Mouse (Mus musculus): Measurements from ENCODE around the gene Supt6. TPM values are rescaled to one million over a fixed set of nuclear protein-coding genes. Genes with fewer than 3 reads are reported as not detected.

Supt6 gene
- polyA plus RNA-seq, 1 experiment = 73.4 TPM

DNA sequence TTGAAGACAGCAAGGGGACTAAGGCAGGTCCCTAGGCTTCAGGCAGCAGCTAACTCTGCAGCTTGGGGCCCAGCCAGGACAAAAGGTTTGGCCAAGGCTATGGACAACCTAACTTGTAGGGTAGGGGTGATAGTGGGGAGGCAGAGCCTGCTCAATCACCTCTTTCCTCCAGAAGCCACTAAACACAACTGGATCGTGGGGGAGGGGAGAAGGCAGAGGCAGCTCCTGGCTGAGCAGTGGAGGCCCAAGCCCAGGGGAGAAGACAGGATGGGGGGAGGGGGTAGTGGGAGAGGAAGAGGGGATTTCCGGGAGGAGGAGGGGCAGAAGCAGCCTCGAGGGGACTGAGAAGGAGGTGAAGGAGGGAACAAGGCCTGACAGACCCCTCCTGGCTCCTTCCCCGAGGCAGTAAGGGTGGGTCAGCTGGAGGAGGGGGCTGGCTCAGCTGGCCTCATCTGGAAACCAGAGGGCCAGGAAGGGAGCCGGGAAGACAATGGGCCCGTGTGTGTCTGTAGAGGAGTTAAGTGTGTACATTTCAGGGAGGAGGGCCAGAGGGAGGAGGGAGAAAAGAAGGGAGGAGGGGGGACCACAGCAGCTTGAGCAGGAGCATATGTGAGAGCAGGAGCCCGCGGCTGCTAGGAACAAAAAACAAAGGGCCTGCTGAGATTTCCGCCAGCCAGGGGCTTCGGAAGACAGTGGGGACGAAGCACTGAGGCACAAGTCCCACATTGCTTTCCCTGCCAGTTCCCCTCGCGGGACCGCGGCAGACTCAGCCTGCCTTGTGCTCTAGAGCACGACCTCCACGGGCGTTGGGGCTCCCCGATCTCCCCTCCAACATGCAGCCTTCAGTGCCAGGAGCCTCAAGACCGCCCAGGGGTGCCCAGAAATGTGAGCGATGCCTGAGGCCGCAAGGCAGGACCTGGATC lies 81.8 kb downstream of the Supt6 start:
- H3K9me3 ChIP-seq (replicated peaks; ENCODE audit: control insufficient read depth, insufficient read depth, low read length, poor library complexity, severe bottlenecking) = no peaks in the 10 kb centered on the region
- TF ChIP-seq CTCF (IDR thresholded peaks at IDR 0.05; ENCODE audit: low read depth, low read length) (no peak), POLR2A (IDR thresholded peaks at IDR 0.05; ENCODE audit: insufficient read depth, low read length) (peak; percentile 7), EP300 (IDR thresholded peaks at IDR 0.05; ENCODE audit: insufficient read depth, low read depth, low read length) (peak; percentile 85)
- peak overlapping the region; percentile 81 for H3K4me3 ChIP-seq (ENCODE audit: low read depth, low read length)
- H3K27ac ChIP-seq (ENCODE audit: insufficient read depth, low read length) = peak overlapping the region; percentile 60
- H3K4me1 ChIP-seq (ENCODE audit: control insufficient read depth, insufficient read depth, low read length) = peaks cover 11% of the 10 kb centered on the region
- H3K36me3 ChIP-seq (ENCODE audit: control insufficient read depth, insufficient read depth, low read length, poor library complexity, severe bottlenecking) = peaks cover 30% of the 10 kb centered on the region
- no peaks in the 10 kb centered on the region for H3K27me3 ChIP-seq (ENCODE audit: control insufficient read depth, insufficient read depth, low read length, poor library complexity, severe bottlenecking)
- H3K9ac ChIP-seq (ENCODE audit: low read depth, poor library complexity, severe bottlenecking) = peak overlapping the region; percentile 96

DNA sequence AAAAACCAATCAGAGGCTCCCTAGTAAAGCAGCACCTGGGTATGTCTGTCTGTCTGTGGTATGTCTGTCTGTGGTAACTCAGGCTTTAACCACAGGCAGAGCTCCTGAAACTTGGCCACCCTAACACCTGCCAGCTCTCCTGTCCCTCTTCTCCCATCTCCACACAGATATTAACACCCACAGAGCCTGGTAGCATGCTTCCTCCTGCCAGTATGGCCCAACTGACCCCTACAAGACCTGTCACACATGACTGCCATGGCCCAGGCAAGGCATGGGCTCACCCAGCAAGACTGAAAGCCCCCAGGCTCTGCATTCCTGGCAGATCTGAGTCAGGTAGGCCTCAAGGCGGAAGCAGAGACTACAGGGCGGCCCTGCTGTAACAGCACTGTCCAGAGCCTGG lies 82.7 kb downstream of the Supt6 start:
- H3K4me3 ChIP-seq (ENCODE audit: low read depth, low read length) = peak overlapping the region; percentile 18; the same call in 1 of the 2 replicates
- H3K9ac ChIP-seq (ENCODE audit: low read depth, poor library complexity, severe bottlenecking) = peak overlapping the region; percentile 96
- peaks cover 10% of the 10 kb centered on the region for H3K4me1 ChIP-seq (ENCODE audit: control insufficient read depth, insufficient read depth, low read length)
- H3K27me3 ChIP-seq (ENCODE audit: control insufficient read depth, insufficient read depth, low read length, poor library complexity, severe bottlenecking) = no peaks in the 10 kb centered on the region
- peaks cover 39% of the 10 kb centered on the region for H3K36me3 ChIP-seq (ENCODE audit: control insufficient read depth, insufficient read depth, low read length, poor library complexity, severe bottlenecking)
- H3K27ac ChIP-seq (ENCODE audit: insufficient read depth, low read length) = no peak overlapping the region
- no peak for TF ChIP-seq EP300 (IDR thresholded peaks at IDR 0.05; ENCODE audit: insufficient read depth, low read depth, low read length)
- TF ChIP-seq POLR2A (IDR thresholded peaks at IDR 0.05; ENCODE audit: insufficient read depth, low read length) = no peak
- TF ChIP-seq CTCF (IDR thresholded peaks at IDR 0.05; ENCODE audit: low read depth, low read length) = no peak
- no peaks in the 10 kb centered on the region for H3K9me3 ChIP-seq (replicated peaks; ENCODE audit: control insufficient read depth, insufficient read depth, low read length, poor library complexity, severe bottlenecking)

GRCm38 (mm10) chr11:78162504-78162903 lies 83.3 kb downstream of the Supt6 start:
- Histone ChIP-seq H3K36me3 (ENCODE audit: control insufficient read depth, insufficient read depth, low read length, poor library complexity, severe bottlenecking) (peaks cover 44% of the 10 kb centered on the region), H3K4me3 (ENCODE audit: low read depth, low read length) (no peak overlapping the region), H3K27ac (ENCODE audit: insufficient read depth, low read length) (no peak overlapping the region), H3K4me1 (ENCODE audit: control insufficient read depth, insufficient read depth, low read length) (peaks cover 5% of the 10 kb centered on the region), H3K9ac (ENCODE audit: low read depth, poor library complexity, severe bottlenecking) (no peak overlapping the region), H3K9me3 (replicated peaks; ENCODE audit: control insufficient read depth, insufficient read depth, low read length, poor library complexity, severe bottlenecking) (no peaks in the 10 kb centered on the region), H3K27me3 (ENCODE audit: control insufficient read depth, insufficient read depth, low read length, poor library complexity, severe bottlenecking) (no peaks in the 10 kb centered on the region)
- TF ChIP-seq POLR2A (IDR thresholded peaks at IDR 0.05; ENCODE audit: insufficient read depth, low read length) = no peak
- TF ChIP-seq CTCF (IDR thresholded peaks at IDR 0.05; ENCODE audit: low read depth, low read length) = no peak
- TF ChIP-seq EP300 (IDR thresholded peaks at IDR 0.05; ENCODE audit: insufficient read depth, low read depth, low read length) = no peak

DNA sequence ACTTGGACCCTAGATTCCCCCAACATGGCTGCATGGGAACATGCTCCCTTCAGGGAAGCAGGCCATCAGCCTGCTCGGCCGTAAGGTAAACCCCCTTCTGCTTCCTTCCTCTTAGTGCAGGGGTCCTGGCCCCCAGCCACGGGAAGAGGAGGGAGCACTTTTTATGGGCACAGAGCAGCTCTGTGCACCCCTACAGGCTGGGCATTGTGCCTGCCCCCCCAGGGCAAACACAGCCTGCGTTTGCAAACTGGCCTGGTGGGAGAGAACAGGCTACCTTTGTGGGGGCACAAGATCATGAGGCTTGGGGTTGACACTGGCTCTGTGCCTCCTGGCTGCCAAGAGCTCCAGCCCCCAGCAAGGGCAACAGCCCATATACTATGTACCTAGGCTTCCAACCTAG lies 83.8 kb downstream of the Supt6 start:
- no peak overlapping the region for H3K27ac ChIP-seq (ENCODE audit: insufficient read depth, low read length)
- TF ChIP-seq EP300 (IDR thresholded peaks at IDR 0.05; ENCODE audit: insufficient read depth, low read depth, low read length) (no peak), POLR2A (IDR thresholded peaks at IDR 0.05; ENCODE audit: insufficient read depth, low read length) (no peak), CTCF (IDR thresholded peaks at IDR 0.05; ENCODE audit: low read depth, low read length) (no peak)
- H3K4me3 ChIP-seq (ENCODE audit: low read depth, low read length) = no peak overlapping the region
- H3K4me1 ChIP-seq (ENCODE audit: control insufficient read depth, insufficient read depth, low read length) = peaks cover 4% of the 10 kb centered on the region
- no peaks in the 10 kb centered on the region for H3K27me3 ChIP-seq (ENCODE audit: control insufficient read depth, insufficient read depth, low read length, poor library complexity, severe bottlenecking)
- H3K9ac ChIP-seq (ENCODE audit: low read depth, poor library complexity, severe bottlenecking) = no peak overlapping the region
- no peaks in the 10 kb centered on the region for H3K9me3 ChIP-seq (replicated peaks; ENCODE audit: control insufficient read depth, insufficient read depth, low read length, poor library complexity, severe bottlenecking)
- H3K36me3 ChIP-seq (ENCODE audit: control insufficient read depth, insufficient read depth, low read length, poor library complexity, severe bottlenecking) = peaks cover 47% of the 10 kb centered on the region

- Histone ChIP-seq H3K4me3 (ENCODE audit: low read depth, low read length) (no peak overlapping the region), H3K9ac (ENCODE audit: low read depth, poor library complexity, severe bottlenecking) (no peak overlapping the region), H3K9me3 (replicated peaks; ENCODE audit: control insufficient read depth, insufficient read depth, low read length, poor library complexity, severe bottlenecking) (no peaks in the 10 kb centered on the region), H3K4me1 (ENCODE audit: control insufficient read depth, insufficient read depth, low read length) (peaks cover 4% of the 10 kb centered on the region), H3K27me3 (ENCODE audit: control insufficient read depth, insufficient read depth, low read length, poor library complexity, severe bottlenecking) (no peaks in the 10 kb centered on the region), H3K36me3 (ENCODE audit: control insufficient read depth, insufficient read depth, low read length, poor library complexity, severe bottlenecking) (peaks cover 48% of the 10 kb centered on the region), H3K27ac (ENCODE audit: insufficient read depth, low read length) (no peak overlapping the region)
- no peak for TF ChIP-seq POLR2A (IDR thresholded peaks at IDR 0.05; ENCODE audit: insufficient read depth, low read length)
- no peak for TF ChIP-seq CTCF (IDR thresholded peaks at IDR 0.05; ENCODE audit: low read depth, low read length)
- no peak for TF ChIP-seq EP300 (IDR thresholded peaks at IDR 0.05; ENCODE audit: insufficient read depth, low read depth, low read length)
These were observed 84.6 kb downstream of the Supt6 start for GRCm38 (mm10) chr11:78161169-78161568.

GRCm38 (mm10) chr11:78160675-78161074 lies 85.1 kb downstream of the Supt6 start:
- H3K4me1 ChIP-seq (ENCODE audit: control insufficient read depth, insufficient read depth, low read length) = peaks cover 4% of the 10 kb centered on the region
- H3K9me3 ChIP-seq (replicated peaks; ENCODE audit: control insufficient read depth, insufficient read depth, low read length, poor library complexity, severe bottlenecking) = no peaks in the 10 kb centered on the region
- no peak overlapping the region for H3K27ac ChIP-seq (ENCODE audit: insufficient read depth, low read length)
- no peaks in the 10 kb centered on the region for H3K27me3 ChIP-seq (ENCODE audit: control insufficient read depth, insufficient read depth, low read length, poor library complexity, severe bottlenecking)
- peaks cover 49% of the 10 kb centered on the region for H3K36me3 ChIP-seq (ENCODE audit: control insufficient read depth, insufficient read depth, low read length, poor library complexity, severe bottlenecking)
- TF ChIP-seq EP300 (IDR thresholded peaks at IDR 0.05; ENCODE audit: insufficient read depth, low read depth, low read length) = no peak
- no peak for TF ChIP-seq POLR2A (IDR thresholded peaks at IDR 0.05; ENCODE audit: insufficient read depth, low read length)
- TF ChIP-seq CTCF (IDR thresholded peaks at IDR 0.05; ENCODE audit: low read depth, low read length) = no peak
- H3K9ac ChIP-seq (ENCODE audit: low read depth, poor library complexity, severe bottlenecking) = no peak overlapping the region
- no peak overlapping the region for H3K4me3 ChIP-seq (ENCODE audit: low read depth, low read length)

Data from ES-Bruce4 (cell line).